Mouse (Mus musculus) ovary, adult 18-20 months (tissue): ENCODE measurements at regions not wholly inside any gene's neighbourhood (a gene's known extent, or its start where the extent isn't known, plus 50 kb on each side); places are given as distances from the start of the nearest gene placed in this dataset.

ENCODE experiments used
- DNase-seq: peaks from one replicate; pipeline ENCODE4 v3.0.0; 2022; ENCODE audit warnings: low spot score, mixed read lengths

DNA sequence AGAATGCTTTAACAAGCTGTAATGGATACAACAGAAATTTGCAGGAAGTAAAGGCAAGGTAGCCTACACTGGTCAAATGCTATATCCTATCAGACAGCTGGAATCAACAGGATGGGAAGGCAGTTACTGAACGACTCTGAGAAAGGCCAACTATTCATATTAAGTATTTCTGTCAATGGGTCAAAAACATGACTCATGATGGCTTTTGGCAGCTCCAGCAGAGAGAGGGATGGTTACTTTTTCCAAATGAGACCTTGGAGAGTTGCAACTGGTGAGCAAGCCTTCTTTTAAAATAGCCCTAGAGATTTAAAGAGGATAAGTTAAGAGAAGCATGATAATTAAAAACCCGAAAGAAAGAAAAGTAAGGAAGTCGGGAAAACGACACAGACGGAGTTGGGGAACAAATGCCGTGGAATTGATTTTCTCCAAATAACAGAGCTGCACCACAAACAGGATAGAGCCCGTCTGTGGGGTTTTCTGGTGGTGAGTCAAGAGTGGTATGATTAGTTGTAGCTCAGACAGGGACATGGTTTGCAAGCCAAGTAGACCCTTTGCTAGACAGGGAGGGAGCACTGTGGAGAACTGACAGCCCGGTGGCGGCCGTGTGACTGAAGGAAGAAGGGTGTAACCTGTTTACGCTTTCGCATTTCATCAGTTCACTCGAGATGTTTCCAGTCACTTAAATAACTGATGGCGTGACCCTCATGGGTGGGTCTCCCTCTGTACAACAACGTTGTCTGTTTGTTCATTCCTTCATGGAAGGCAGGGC lies 3638.1 kb upstream of the Gm7489 start:
- no peak for DNase-seq

DNA sequence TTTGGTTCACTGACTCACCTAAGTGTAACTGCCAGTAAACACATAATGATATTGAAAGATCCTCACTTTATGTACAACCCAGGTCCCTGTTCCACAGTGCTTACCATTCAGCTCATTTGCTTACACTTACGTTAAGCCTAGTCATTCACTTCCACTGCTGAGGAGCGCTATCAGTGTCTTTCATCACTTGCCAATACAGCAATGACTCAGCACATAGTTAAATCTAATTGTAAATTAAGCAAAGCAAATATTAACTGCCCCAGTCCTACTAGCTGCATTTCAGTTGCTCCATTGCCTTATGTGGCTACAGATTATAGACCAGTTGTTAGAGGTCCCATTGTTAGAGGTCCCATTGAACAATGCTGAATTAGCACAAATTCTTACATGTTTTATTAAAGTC lies 3624.6 kb upstream of the Gm7489 start:
- no peak for DNase-seq

GRCm38 (mm10) chr15:50261245-50261872 lies 3623.3 kb upstream of the Gm7489 start:
- DNase-seq, result no peak

DNA sequence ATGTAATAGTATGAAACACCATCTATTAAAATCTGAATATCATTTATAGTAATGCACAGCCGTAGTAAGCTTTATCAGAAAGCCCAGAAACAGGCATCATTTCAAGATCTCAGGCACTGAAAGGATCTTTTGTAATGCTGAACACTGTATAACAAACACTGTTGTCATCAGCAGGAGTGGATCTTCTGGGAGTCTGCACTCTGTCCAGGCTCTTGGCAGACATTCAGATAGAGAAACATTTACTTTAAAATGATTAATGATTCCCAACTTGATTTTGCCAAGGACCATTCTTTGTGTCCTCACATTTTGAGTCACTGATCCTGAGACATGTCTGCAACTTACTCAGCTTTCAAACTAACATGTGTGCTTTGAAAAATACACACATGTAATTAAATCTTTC lies 3617.2 kb upstream of the Gm7489 start:
- no peak for DNase-seq

GRCm38 (mm10) chr15:50271646-50272045 lies 3613.1 kb upstream of the Gm7489 start:
- DNase-seq, result no peak

GRCm38 (mm10) chr15:50282576-50282975 lies 3602.1 kb upstream of the Gm7489 start:
- DNase-seq, result no peak

DNA sequence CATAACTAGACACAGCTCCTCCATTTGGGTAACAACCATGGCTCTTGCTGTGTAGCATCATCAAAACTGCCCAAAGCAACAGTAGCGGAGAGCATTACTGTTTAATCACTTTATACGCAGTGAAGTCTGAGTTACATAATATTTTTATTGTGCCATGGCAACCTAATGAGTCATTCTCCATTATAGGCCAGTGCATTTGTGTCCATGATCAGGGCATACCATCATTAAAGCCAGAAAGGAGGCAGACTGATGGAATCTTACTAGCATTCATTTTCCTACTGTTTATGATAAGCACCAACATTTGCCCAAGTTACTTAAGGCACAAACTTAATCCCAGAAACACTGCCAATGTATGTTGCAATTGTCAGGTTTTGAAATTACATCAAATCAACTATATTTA lies 3601.2 kb upstream of the Gm7489 start:
- no peak for DNase-seq

- no peak for DNase-seq
These were observed 3582.9 kb upstream of the Gm7489 start for GRCm38 (mm10) chr15:50301831-50302230.

GRCm38 (mm10) chr15:50304085-50304484 lies 3580.6 kb upstream of the Gm7489 start:
- no peak for DNase-seq

DNA sequence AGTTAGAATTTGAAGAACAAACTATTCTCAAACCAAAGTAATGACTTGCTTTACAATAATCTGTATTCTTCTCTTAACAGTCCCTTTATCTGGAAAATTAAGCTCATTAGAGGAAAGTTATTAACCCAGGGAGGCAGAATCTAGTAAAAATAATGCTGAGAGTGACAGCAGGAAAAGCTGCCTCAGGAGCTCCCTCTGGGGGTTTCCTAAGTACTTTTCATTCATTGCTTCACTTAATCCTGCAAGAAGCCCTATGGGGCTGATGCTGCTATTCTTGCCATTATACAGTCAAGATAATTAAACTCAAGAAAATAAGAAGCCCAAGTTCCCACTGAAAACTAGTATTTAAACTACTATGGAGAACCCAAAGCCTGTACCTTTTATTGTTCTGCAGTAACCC lies 3563.9 kb upstream of the Gm7489 start:
- DNase-seq, result no peak

DNA sequence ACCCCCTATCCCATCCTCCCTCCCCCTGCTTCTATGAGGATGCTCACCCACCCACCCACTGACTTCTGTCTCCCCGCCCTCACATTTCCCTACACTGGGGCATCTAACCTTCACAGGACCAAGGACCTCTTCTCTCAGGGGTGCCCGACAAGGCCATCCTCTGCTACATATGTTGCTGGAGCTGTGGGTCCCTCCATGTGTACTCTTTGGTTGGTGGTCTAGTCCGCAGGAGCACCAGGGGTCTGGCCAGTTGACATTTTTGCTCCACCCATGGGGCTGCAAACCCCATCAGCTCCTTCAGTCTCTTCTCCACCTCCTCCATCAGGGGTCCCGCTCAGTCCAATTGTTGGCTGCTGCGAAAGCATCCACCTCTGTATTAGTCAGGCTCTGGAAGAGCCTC lies 3539.2 kb upstream of the Gm7489 start:
- no peak for DNase-seq

GRCm38 (mm10) chr15:50346953-50347352 lies 3537.8 kb upstream of the Gm7489 start:
- DNase-seq, result no peak

DNA sequence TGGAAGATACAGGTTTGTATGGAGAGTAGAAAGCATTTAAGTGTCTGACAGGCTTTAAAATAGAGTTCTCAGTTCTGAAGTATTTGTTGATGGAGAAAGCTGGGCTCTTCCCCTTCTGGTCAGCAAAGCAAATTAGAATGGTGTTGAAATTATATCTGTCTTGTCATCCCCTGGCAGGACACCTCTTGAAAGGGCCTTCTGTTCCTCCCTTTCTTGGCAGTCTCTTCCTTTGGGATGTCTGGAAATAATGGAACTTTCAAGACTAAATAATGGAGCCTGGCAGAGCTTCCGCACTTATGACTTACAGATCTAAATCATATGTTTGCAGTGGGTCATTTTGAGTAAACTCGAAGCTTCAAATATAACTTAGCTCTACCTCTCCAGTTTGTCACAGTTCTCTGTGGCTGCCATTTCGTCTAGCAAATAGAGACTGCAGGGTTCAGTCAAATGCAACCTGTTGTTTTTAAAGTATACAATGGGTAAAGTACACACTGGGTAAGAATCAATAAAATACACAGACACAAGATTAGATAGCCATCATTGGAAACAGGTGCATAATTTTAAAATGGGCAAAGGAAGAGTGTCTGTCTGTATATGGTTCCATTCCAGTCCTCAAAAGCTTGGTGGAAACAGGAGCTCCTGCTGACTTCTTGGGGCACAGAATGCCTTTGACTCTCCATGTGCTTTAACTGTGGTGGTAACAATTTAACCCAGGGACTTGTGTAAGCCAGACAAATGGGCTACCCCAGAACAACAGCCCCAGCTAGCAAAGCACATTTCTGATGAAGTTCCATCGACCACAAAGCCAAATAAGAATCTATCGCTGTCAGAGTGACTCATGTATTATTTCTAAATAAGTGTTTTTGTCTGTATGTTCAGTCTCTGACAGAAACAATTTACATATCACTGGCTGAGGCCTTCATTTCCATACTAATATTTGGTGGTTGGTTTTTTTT lies 3524.4 kb upstream of the Gm7489 start:
- no peak for DNase-seq

DNA sequence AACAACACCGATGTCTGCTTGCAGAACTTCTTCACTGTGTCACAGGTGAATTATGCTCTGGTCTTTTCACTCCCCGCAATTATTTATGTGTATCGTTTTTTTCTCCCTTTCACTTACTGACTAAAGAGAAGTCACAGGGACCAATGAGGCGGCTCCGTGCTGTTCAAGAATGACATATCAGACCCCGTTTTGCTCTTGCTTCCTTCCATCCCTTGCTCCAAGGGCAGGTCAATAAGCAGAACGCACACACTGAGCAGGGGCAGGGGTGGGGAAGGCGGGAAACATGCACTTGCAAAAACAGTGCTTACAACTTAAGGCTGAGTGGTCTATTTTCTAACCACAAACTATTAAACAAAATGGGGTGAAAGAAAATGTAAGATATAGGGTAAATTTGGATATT lies 3523.4 kb upstream of the Gm7489 start:
- DNase-seq, result no peak

DNA sequence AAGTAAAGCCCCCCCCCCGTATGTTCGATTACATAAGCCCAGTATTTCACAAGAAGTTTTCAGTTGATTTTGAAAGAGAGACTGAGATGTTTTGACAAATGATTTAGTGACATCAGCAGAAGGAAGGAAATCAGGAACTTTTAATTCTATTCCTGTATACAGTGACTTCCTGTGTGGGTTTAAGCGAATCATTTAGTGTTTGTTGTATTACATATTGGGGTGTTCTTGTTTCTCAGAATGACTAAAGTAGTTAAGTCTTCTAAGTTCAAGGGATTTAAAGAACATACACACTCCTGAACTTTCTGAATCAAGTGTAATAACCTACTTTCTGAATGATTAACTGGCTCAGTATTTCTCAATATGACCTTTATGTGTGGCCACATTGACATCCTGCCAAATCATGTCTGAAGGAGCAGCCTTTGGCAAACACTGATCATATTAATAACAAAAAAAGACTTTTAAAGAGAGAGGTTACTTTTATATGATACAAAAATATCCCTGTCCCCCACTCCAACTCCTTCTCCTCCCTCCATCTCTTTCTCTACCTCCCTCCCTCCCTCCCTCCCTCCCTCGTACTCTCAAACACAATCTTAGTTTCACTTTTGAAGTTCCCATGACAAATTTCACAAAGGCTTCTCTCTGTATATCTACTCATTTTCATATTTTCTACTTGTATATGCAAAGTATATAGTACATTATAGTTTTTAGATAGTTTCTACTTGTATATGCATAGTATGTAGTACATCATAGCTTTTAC lies 3522.8 kb upstream of the Gm7489 start:
- no peak for DNase-seq

DNA sequence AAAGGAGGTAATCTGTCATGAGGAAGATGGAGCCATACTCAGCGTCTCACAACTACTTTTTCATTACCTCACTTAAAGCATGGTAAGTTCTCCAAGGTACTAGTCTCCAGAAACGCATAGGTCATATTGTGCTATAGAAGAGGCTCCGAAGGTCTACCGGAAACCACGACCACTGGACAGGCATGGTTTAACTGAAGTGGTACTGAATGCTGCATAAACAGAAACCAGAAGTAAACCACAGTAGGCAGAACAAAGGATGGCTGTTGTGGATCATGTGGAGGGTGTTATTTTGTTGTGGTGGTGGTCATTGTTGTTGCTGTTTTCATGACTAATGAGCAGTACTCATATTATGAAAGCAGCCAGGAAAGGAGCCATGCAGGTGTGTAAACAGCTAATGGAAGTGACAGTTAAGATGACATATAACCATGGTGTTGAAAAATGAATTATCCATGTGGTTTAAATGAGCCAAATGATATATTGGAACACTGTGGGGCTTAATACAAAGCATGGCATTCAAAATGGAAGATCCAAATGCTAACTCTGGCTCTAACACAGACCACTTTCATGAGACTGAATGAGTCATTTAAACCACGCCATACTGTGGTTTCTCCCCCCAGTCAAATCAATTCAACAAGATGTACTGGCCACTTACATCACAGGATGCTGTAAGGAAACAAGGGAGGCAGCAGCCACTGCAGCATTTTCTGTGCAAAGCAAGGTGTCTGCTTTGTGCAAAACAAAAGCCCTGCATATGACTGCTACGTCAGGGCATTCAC lies 3484.5 kb upstream of the Gm7489 start:
- no peak for DNase-seq

- DNase-seq, result no peak
These were observed 3483.3 kb upstream of the Gm7489 start for GRCm38 (mm10) chr15:50401386-50401785.

DNA sequence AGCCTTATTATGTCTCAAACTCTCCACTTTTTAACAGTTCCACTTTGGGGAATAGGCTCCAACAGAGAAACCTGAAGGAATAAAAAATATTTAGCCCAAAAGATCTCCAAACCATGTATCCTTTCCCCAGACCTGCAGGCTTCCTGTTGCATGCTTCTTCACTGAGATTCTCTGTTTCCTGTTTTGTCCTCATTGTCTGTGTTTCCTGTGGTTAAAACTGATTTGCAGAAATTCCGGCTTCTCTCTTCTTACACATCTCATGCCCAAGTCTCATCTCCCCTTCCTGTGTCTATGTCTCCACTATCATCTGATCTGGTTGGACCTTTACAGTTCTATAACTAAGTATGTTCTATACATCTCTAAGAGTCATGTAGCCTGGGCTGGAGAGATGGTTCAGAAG lies 3482.2 kb upstream of the Gm7489 start:
- DNase-seq, result no peak

- DNase-seq, result no peak
These were observed 3480.8 kb upstream of the Gm7489 start for GRCm38 (mm10) chr15:50403883-50404282.

DNA sequence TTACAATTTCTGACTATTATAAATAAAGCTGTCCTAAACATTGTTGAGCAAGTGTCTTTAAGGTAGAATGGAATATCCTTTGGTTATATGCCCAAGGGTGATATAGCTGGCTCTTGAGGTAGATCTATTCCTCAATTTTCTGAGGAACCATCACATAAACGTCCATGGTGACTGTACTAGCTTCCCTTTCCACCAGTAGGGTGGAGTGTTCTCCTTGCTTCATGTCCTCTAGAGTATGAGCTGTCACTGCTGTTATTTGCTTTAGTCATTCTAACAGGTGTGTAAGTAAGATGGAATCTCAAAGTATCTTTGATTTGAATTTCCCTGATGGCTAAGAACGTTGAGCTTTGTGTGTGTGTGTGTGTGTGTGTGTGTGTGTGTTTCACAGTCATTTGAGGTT lies 3475.7 kb upstream of the Gm7489 start:
- DNase-seq, result no peak

DNA sequence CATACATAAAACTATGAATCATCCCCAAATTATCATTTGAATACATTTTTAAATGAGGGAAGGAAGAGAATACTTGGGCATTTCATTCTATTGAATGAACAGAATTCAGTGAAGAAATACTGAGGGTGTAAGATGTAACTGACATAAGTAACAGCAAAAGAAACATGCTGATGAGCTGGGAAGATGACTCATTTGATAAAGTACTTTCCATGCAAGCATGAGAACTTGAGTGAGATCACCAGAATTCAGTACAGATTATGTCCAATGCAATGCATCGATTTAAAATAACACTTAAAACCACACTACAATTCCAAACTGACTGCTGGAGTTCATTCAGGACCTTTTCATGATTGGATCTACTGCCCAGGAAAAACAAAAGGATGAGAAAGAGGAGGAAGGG lies 3467.1 kb upstream of the Gm7489 start:
- no peak for DNase-seq
